Mouse (Mus musculus) liver, postnatal 0 days (tissue): ENCODE measurements around the gene Calm5. TPM values are rescaled to one million over a fixed set of nuclear protein-coding genes. Genes with fewer than 3 reads are reported as not detected.

ENCODE experiments used
- ATAC-seq: fragments of 200-750 bp; cut with Nextera tagmentation; 2 replicates; pipeline ENCODE4 v1.8.0; 2017; ENCODE audit warnings: mild to moderate bottlenecking, moderate library complexity
- DNase-seq: peaks from one replicate; pipeline ENCODE4 v3.0.0-alpha.2; 2016
- H3K27ac ChIP-seq: fragments of 300-500 bp; sonication (generic); 2 replicates; pipeline ENCODE4 v1.5.1; 2014; ENCODE audit warnings: antibody characterized with exemption, moderate library complexity, mild to moderate bottlenecking, low read depth
- H3K27me3 ChIP-seq: fragments of 300-500 bp; sonication (generic); 2 replicates; pipeline ENCODE4 v1.6.1; 2014; ENCODE audit warnings: low read length, control low read depth, mixed read lengths; ENCODE audit not compliant: insufficient read depth
- H3K36me3 ChIP-seq: fragments of 300-500 bp; sonication (generic); replicated peaks from 2 replicates; pipeline ENCODE4 v1.6.1; 2014; ENCODE audit warnings: mild to moderate bottlenecking, control low read depth, low read length, moderate library complexity, mixed read lengths; ENCODE audit not compliant: insufficient read depth
- H3K4me1 ChIP-seq: fragments of 300-500 bp; sonication (generic); 2 replicates; pipeline ENCODE4 v1.6.1; 2014; ENCODE audit warnings: antibody characterized with exemption, mild to moderate bottlenecking, control low read depth; ENCODE audit not compliant: insufficient read depth
- H3K4me2 ChIP-seq: fragments of 300-500 bp; sonication (generic); 2 replicates; pipeline ENCODE4 v1.6.1; 2014; ENCODE audit warnings: low read depth, mild to moderate bottlenecking, low read length, moderate library complexity, mixed read lengths
- H3K4me3 ChIP-seq: fragments of 300-500 bp; sonication (generic); 2 replicates; pipeline ENCODE4 v1.5.1; 2014; ENCODE audit warnings: low read depth, low read length
- H3K9ac ChIP-seq: fragments of 300-500 bp; sonication (generic); replicated peaks from 2 replicates; pipeline ENCODE4 v1.6.1; 2014; ENCODE audit warnings: mild to moderate bottlenecking, moderate library complexity
- H3K9me3 ChIP-seq: fragments of 300-500 bp; sonication (generic); 2 replicates; pipeline ENCODE4 v1.6.1; 2016; ENCODE audit warnings: mild to moderate bottlenecking, control low read depth, low read length, mixed read lengths
- CTCF ChIP-seq: sonication (generic); IDR thresholded peaks from 2 replicates; pipeline ENCODE4 v1.5.1; 2016; ENCODE audit warnings: antibody characterized with exemption, low read depth
- EP300 ChIP-seq: IDR thresholded peaks from 2 replicates; pipeline ENCODE4 v1.6.1; 2016; ENCODE audit warnings: antibody characterized with exemption, low read depth, mild to moderate bottlenecking
- WGBS: fragments of 180-500 bp; shearing (Covaris S2); extraction: QIAGEN DNeasy Blood & Tissue Kit; methylation state at CpG from one replicate; pipeline ENCODE4 v1.1.7; 2014; ENCODE audit not compliant: insufficient replicate concordance; 5-methylcytosine and 5-hydroxymethylcytosine counted together
- polyA plus RNA-seq: library from polyadenylated mRNA; unstranded; fragments of >200 nt; fragmentation: Nextera tagmentation; extraction: Ambion mirVana; gene quantifications from 2 replicates; pipeline ENCODE4 v1.2.1, GENCODE M21; 2015

The Calm5 gene
- polyA plus RNA-seq, 1 experiment from 2014 or later = not detected

DNA sequence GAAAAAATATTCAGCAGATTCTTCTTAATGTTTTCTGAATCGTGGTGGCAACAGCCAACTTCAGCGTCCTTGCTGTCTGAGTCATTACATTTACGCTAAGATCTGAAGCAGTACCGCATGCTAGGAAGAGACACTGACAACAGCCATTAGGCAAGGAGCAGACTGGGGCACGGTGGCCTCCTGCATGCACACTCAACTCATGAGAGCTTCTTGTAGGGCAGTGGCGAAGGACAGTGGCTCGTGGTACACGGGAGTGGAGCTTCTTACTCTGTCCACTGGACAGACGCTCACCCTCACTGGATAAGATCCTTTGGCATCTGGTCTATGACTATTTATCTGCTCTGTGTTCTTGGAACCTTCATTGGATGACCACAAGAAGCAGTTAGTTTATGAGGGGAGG lies 45.3 kb downstream of the Calm5 start:
- Histone ChIP-seq H3K4me3 (no peak overlapping the region), H3K27ac (no peak overlapping the region), H3K36me3 (no peaks in the 10 kb centered on the region), H3K4me1 (peaks cover 12% of the 10 kb centered on the region), H3K9ac (no peak overlapping the region), H3K27me3 (no peaks in the 10 kb centered on the region), H3K4me2 (no peak overlapping the region), H3K9me3 (no peaks in the 10 kb centered on the region)
- no peak for ATAC-seq
- no peak for DNase-seq
- no peak for TF ChIP-seq EP300
- TF ChIP-seq CTCF = no peak
- WGBS = 88% methylated on average over 9 of the region's 9 CpGs

Other genes with a start within 250 kb of the Calm5 start
- 2.8 and 3.0 TPM in 2 replicates for gene Fam208b, start 243.1 kb upstream of the Calm5 start, polyA plus RNA-seq
- 5.6 and 7.8 TPM in 2 replicates for gene Asb13, start 220.1 kb upstream of the Calm5 start, polyA plus RNA-seq
- gene Calml3, start 49.9 kb upstream of the Calm5 start, polyA plus RNA-seq = not detected in 2 replicates
- gene Calm4, start 16.4 kb upstream of the Calm5 start, polyA plus RNA-seq = not detected in 2 replicates
- 44.9 and 46.5 TPM in 2 replicates for gene Net1, start 64.0 kb downstream of the Calm5 start, polyA plus RNA-seq
- gene Tubal3, start 64.1 kb downstream of the Calm5 start, polyA plus RNA-seq = 0.08 TPM in 1 of 2 replicates, not detected in the other
- gene Ucn3, start 91.2 kb downstream of the Calm5 start, polyA plus RNA-seq = not detected in 2 replicates
- gene Akr1c14, start 194.8 kb downstream of the Calm5 start, polyA plus RNA-seq = 35.1 and 41.2 TPM in 2 replicates